ENCODE assay signal across 12 mouse cellular contexts in genomic region chr16:70725291-70725801, GRCm38 (mm10).
DNase-seq lines count a peak whose midpoint lies in the region; ATAC-seq and TF ChIP-seq lines count a peak whose summit lies in the region.
"Had no signal": no experiment of that assay in that cellular context is flagged by ENCODE, and none has a peak within 500 bp of the region (broad histone marks: within the 10 kb centered on the region; RNA-seq: fewer than 3 reads in every experiment).

No protein-coding gene starts in this region.

- H3K79me2 ChIP-seq in heart, adult 2 months (replicated peaks; ENCODE audit: control insufficient read depth, insufficient read depth, low read length): no peaks in the 10 kb centered on the region

- DNase-seq in Muller cell, postnatal 12 days (ENCODE audit: inconsistent ontology term): peak; percentile 9
- peak; percentile 10 for DNase-seq in embryonic facial prominence, embryonic 10.5 days (ENCODE audit: low spot score)
- DNase-seq in hindbrain, embryonic 10.5 days (ENCODE audit: low spot score): peak; percentile 15
- peak; percentile 89 for DNase-seq in midbrain, embryonic 11.5 days (ENCODE audit: low spot score, missing footprints)
- no peak for DNase-seq in frontal cortex, postnatal 36 days (ENCODE audit: low spot score in 2 of 2)
- no peak for DNase-seq in thymus, postnatal 10 days (ENCODE audit: low spot score in 2 of 2)
- no peak for DNase-seq in gastrocnemius, postnatal 14 days
- no peak for DNase-seq in heart, adult 2 months
- DNase-seq: cerebellum, adult 8-10 months; kidney, postnatal 36 days; thymus, postnatal 25 days had no signal

- no peak for TF ChIP-seq POLR2A in heart, adult 2 months (IDR thresholded peaks at IDR 0.05; ENCODE audit: insufficient read depth, low read depth, low read length)

- no peak for TF ChIP-seq CTCF in heart, adult 2 months (IDR thresholded peaks at IDR 0.05)

- no peaks in the 10 kb centered on the region for H3K36me3 ChIP-seq in embryonic facial prominence, embryonic 10.5 days (replicated peaks)
- H3K36me3 ChIP-seq in hindbrain, embryonic 10.5 days: no peaks in the 10 kb centered on the region
- H3K36me3 ChIP-seq in midbrain, embryonic 11.5 days (ENCODE audit: control insufficient read depth, insufficient read depth, low read length): no peaks in the 10 kb centered on the region
- H3K36me3 ChIP-seq in heart, adult 2 months (ENCODE audit: control insufficient read depth, insufficient read depth, low read length): no peaks in the 10 kb centered on the region

- no peak overlapping the region for H3K4me3 ChIP-seq in embryonic facial prominence, embryonic 10.5 days
- no peak overlapping the region for H3K4me3 ChIP-seq in hindbrain, embryonic 10.5 days
- H3K4me3 ChIP-seq in midbrain, embryonic 11.5 days (ENCODE audit: low read depth, low read length): no peak overlapping the region
- H3K4me3 ChIP-seq in heart, adult 2 months: no peak overlapping the region
- H3K4me3 ChIP-seq: megakaryocyte, embryonic 14.5 days had no signal

- WGBS in embryonic facial prominence, embryonic 10.5 days: 44% methylated on average over 6 of the region's 6 CpGs
- WGBS in hindbrain, embryonic 10.5 days: 41% methylated on average over 6 of the region's 6 CpGs
- WGBS in midbrain, embryonic 11.5 days: 31% methylated on average over 6 of the region's 6 CpGs
- WGBS in heart, adult 2 months: 55% methylated on average over 6 of the region's 6 CpGs

- no peak overlapping the region for H3K9ac ChIP-seq in midbrain, embryonic 11.5 days (ENCODE audit: low read length)
- no peak overlapping the region for H3K9ac ChIP-seq in heart, adult 2 months (ENCODE audit: low read depth, low read length)

- intact Hi-C loops in gastrocnemius, postnatal 14 days (cut with DNase I; ENCODE audit: low total_unique reads): no loop called here
- intact Hi-C loops in heart, adult 2 months (cut with DNase I): no loop called here

- peaks cover 4% of the 10 kb centered on the region for H3K4me1 ChIP-seq in embryonic facial prominence, embryonic 10.5 days
- peaks cover 10% of the 10 kb centered on the region; the same call in 1 of the 2 replicates for H3K4me1 ChIP-seq in hindbrain, embryonic 10.5 days (replicated peaks)
- H3K4me1 ChIP-seq in midbrain, embryonic 11.5 days (ENCODE audit: control insufficient read depth, insufficient read depth, low read length): no peaks in the 10 kb centered on the region
- no peaks in the 10 kb centered on the region for H3K4me1 ChIP-seq in heart, adult 2 months (ENCODE audit: control insufficient read depth, insufficient read depth, low read length)
- H3K4me1 ChIP-seq: megakaryocyte, embryonic 14.5 days had no signal

- no peak overlapping the region for H3K27ac ChIP-seq in embryonic facial prominence, embryonic 10.5 days (replicated peaks)
- peak overlapping the region; percentile 45; the same call in 1 of the 2 replicates for H3K27ac ChIP-seq in hindbrain, embryonic 10.5 days
- H3K27ac ChIP-seq in midbrain, embryonic 11.5 days (ENCODE audit: low read depth, low read length): peak overlapping the region; percentile 20; the same call in 1 of the 2 replicates
- no peak overlapping the region for H3K27ac ChIP-seq in heart, adult 2 months

- no peak for TF ChIP-seq EP300 in heart, adult 2 months (IDR thresholded peaks at IDR 0.05; ENCODE audit: insufficient read depth, low read depth, low read length)

- no peak overlapping the region for H3K4me2 ChIP-seq in midbrain, embryonic 11.5 days

- no peaks in the 10 kb centered on the region for H3K9me3 ChIP-seq in embryonic facial prominence, embryonic 10.5 days
- no peaks in the 10 kb centered on the region for H3K9me3 ChIP-seq in hindbrain, embryonic 10.5 days
- H3K9me3 ChIP-seq in midbrain, embryonic 11.5 days (ENCODE audit: control insufficient read depth, low read length): no peaks in the 10 kb centered on the region

- no peaks in the 10 kb centered on the region for H3K27me3 ChIP-seq in embryonic facial prominence, embryonic 10.5 days (replicated peaks; ENCODE audit: low read depth, poor library complexity, severe bottlenecking)
- no peaks in the 10 kb centered on the region for H3K27me3 ChIP-seq in hindbrain, embryonic 10.5 days (ENCODE audit: insufficient read depth, poor library complexity, severe bottlenecking)
- no peaks in the 10 kb centered on the region for H3K27me3 ChIP-seq in midbrain, embryonic 11.5 days (ENCODE audit: control insufficient read depth, insufficient read depth, low read length)
- no peaks in the 10 kb centered on the region for H3K27me3 ChIP-seq in heart, adult 2 months (ENCODE audit: control insufficient read depth, insufficient read depth, low read length)
- H3K27me3 ChIP-seq: megakaryocyte, embryonic 14.5 days had no signal

- peak; percentile 69 for ATAC-seq in midbrain, embryonic 11.5 days (ENCODE audit: low FRiP score)

Comparison
In these comparisons a context has a peak if more than half of its experiments do, and no peak if none do; other contexts are left out.
1. DNase-seq: peak in Muller cell, postnatal 12 days (single experiment), embryonic facial prominence, embryonic 10.5 days (single experiment), hindbrain, embryonic 10.5 days (single experiment) and midbrain, embryonic 11.5 days (single experiment); none in frontal cortex, postnatal 36 days (0 of 2), thymus, postnatal 10 days (0 of 2), gastrocnemius, postnatal 14 days (single experiment) and heart, adult 2 months (0 of 2).
2. H3K27ac ChIP-seq: peak in hindbrain, embryonic 10.5 days (single experiment) and midbrain, embryonic 11.5 days (single experiment); none in embryonic facial prominence, embryonic 10.5 days (single experiment) and heart, adult 2 months (single experiment).